ENCODE assay signal across 33 mouse cellular contexts in genomic region chr16:96425044-96425443, GRCm38 (mm10). TPM values are rescaled to one million over a fixed set of nuclear protein-coding genes. Genes with fewer than 3 reads are reported as not detected.
"Had no signal": no experiment of that assay in that cellular context is flagged by ENCODE, and none has a peak within 500 bp of the region (broad histone marks: within the 10 kb centered on the region; RNA-seq: fewer than 3 reads in every experiment).

No protein-coding gene starts in this region.

- H3K9me3 ChIP-seq: heart, embryonic 13.5 days; heart, embryonic 15.5 days; hindbrain, embryonic 10.5 days; hindbrain, embryonic 12.5 days; intestine, embryonic 15.5 days; limb, embryonic 10.5 days; limb, embryonic 12.5 days had no signal

- H3K4me1 ChIP-seq: heart, embryonic 13.5 days; heart, embryonic 15.5 days; hindbrain, embryonic 10.5 days; hindbrain, embryonic 12.5 days; intestine, embryonic 15.5 days; limb, embryonic 10.5 days; limb, embryonic 12.5 days had no signal

- DNase-seq: gastrocnemius, adult 2 months; gastrocnemius, postnatal 10 days; gastrocnemius, postnatal 25 days; heart, postnatal 14 days; heart, postnatal 4 days; kidney, adult 18-20 months; kidney, adult 8-10 months; kidney, postnatal 10 days; kidney, postnatal 25 days; kidney, postnatal 4 days; liver had no signal

- ATAC-seq: hindbrain, embryonic 16.5 days; inflammation-experienced regulatory T-cells, adult 6 months; intestine, embryonic 15.5 days; intestine, postnatal 0 days had no signal

- H3K27ac ChIP-seq: gastrocnemius, adult 2 months; heart, adult 2 months; heart, embryonic 13.5 days; heart, embryonic 15.5 days; hindbrain, embryonic 10.5 days; hindbrain, embryonic 12.5 days; hindbrain, embryonic 14.5 days; intestine, embryonic 15.5 days; layer of hippocampus, adult 2 months; left cerebral cortex, adult 2 months; limb, embryonic 10.5 days; limb, embryonic 12.5 days had no signal

- H3K9ac ChIP-seq: heart, embryonic 13.5 days; heart, embryonic 15.5 days; hindbrain, embryonic 12.5 days; hindbrain, embryonic 14.5 days; intestine, embryonic 15.5 days; limb, embryonic 12.5 days had no signal

- H3K27me3 ChIP-seq: heart, embryonic 15.5 days; hindbrain, embryonic 12.5 days; intestine, embryonic 15.5 days had no signal

- H3K4me3 ChIP-seq: gastrocnemius, adult 2 months; heart, adult 2 months; heart, embryonic 13.5 days; heart, embryonic 15.5 days; hindbrain, embryonic 10.5 days; hindbrain, embryonic 12.5 days; intestine, embryonic 15.5 days; layer of hippocampus, adult 2 months; left cerebral cortex, adult 2 months; limb, embryonic 10.5 days; limb, embryonic 12.5 days had no signal

- H3K4me2 ChIP-seq: heart, embryonic 11.5 days; heart, embryonic 13.5 days; heart, embryonic 15.5 days; hindbrain, embryonic 12.5 days; hindbrain, embryonic 14.5 days; intestine, embryonic 15.5 days; limb, embryonic 12.5 days had no signal

- H3K36me3 ChIP-seq: heart, embryonic 13.5 days; heart, embryonic 15.5 days; hindbrain, embryonic 10.5 days; hindbrain, embryonic 12.5 days; intestine, embryonic 15.5 days; limb, embryonic 10.5 days; limb, embryonic 12.5 days had no signal

RNA-seq across cellular contexts. Expression of gene Itgb2l, which starts 18.4 kb away (rescaled TPM):
- total RNA-seq: gastrocnemius, adult 2 months; gastrocnemius, postnatal 25 days; gastrocnemius, postnatal 4 days; heart, adult 2 months; heart, postnatal 14 days; heart, postnatal 4 days; layer of hippocampus, adult 2 months; layer of hippocampus, postnatal 25 days; left cerebral cortex, adult 2 months; left cerebral cortex, postnatal 14 days; left cerebral cortex, postnatal 36 days had no signal
- polyA plus RNA-seq: frontal cortex, adult 2 months; heart, adult 2 months; heart, embryonic 13.5 days; heart, embryonic 15.5 days; heart, postnatal 0 days; hindbrain, embryonic 10.5 days; hindbrain, embryonic 12.5 days; hindbrain, embryonic 14.5 days; inflammation-experienced regulatory T-cells, adult 6 months had no signal

RNA-seq across cellular contexts. Expression of gene Pcp4, which starts 42.4 kb away (rescaled TPM):
- total RNA-seq: gastrocnemius, adult 2 months; gastrocnemius, postnatal 4 days; granulocyte monocyte progenitor cell, adult 5-6 weeks had no signal
- polyA plus RNA-seq: heart, postnatal 0 days; inflammation-experienced regulatory T-cells, adult 6 months had no signal
